Mouse (Mus musculus) heart, adult 2 months (tissue): ENCODE results near the gene Nab2. TPM values are rescaled to one million over a fixed set of nuclear protein-coding genes. Genes with fewer than 3 reads are reported as not detected.
"Not testable (repeated sequence)": the region's sequence is repeated elsewhere in the genome, so short reads cannot be mapped to it uniquely, and the experiment has no call there.

Source experiments
- DNase-seq, 2 experiments: peaks; one replicate each; pipeline ENCODE4 v3.0.0; 2021
- H3K27ac ChIP-seq: fragments of 200-600 bp; 2 replicates; pipeline ENCODE4 v1.8.1; 2022
- H3K27me3 ChIP-seq: fragments of 200-500 bp; 2 replicates; pipeline ENCODE4 v1.6.1; 2012; ENCODE audit warnings: mild to moderate bottlenecking, low read length, inconsistent platforms, mixed read lengths; ENCODE audit not compliant: control insufficient read depth, insufficient read depth
- H3K36me3 ChIP-seq: fragments of 200-500 bp; 2 replicates; pipeline ENCODE4 v1.6.1; 2012; ENCODE audit warnings: low read length, inconsistent platforms; ENCODE audit not compliant: control insufficient read depth, insufficient read depth
- H3K4me1 ChIP-seq: fragments of 200-500 bp; 2 replicates; pipeline ENCODE4 v1.6.1; 2011; ENCODE audit warnings: low read length; ENCODE audit not compliant: control insufficient read depth, insufficient read depth
- H3K4me3 ChIP-seq: fragments of 200-600 bp; 2 replicates; pipeline ENCODE4 v1.8.1; 2022
- H3K79me2 ChIP-seq: fragments of 200-500 bp; replicated peaks from 2 replicates; pipeline ENCODE4 v1.6.1; 2012; ENCODE audit warnings: mild to moderate bottlenecking, inconsistent platforms, low read length, moderate library complexity, mixed read lengths; ENCODE audit not compliant: control insufficient read depth, insufficient read depth
- H3K9ac ChIP-seq: fragments of 200-500 bp; 2 replicates; pipeline ENCODE4 v1.6.1; 2012; ENCODE audit warnings: low read depth, mild to moderate bottlenecking, control low read depth, inconsistent platforms, low read length, mixed read lengths
- CTCF ChIP-seq: fragments of 200-600 bp; IDR thresholded peaks from 2 replicates; pipeline ENCODE4 v1.8.1; 2022; ENCODE audit warnings: antibody characterized with exemption, mild to moderate bottlenecking, moderate library complexity
- EP300 ChIP-seq: fragments of 200-500 bp; IDR thresholded peaks from 2 replicates; pipeline ENCODE4 v1.6.1; 2011; ENCODE audit warnings: low read depth, low read length, control low read depth; ENCODE audit not compliant: insufficient read depth
- POLR2A ChIP-seq: fragments of 200-500 bp; IDR thresholded peaks from 2 replicates; pipeline ENCODE4 v1.6.1; 2011; ENCODE audit warnings: mild to moderate bottlenecking, low read depth, low read length, control low read depth; ENCODE audit not compliant: insufficient read depth
- WGBS: fragments of 180-500 bp; shearing (Covaris S2); methylation state at CpG from one replicate; pipeline ENCODE4 v1.1.7; 2018; 5-methylcytosine and 5-hydroxymethylcytosine counted together
- intact Hi-C: fragments of 180-260 bp; cut with DNase I; formaldehyde crosslinking; loops from one replicate; pipeline ENCODE4 v1.15.1; 2025
- polyA plus RNA-seq: library from polyadenylated mRNA; depleted of rRNA; stranded (reverse); fragments of >200 nt; gene quantifications from 2 replicates; pipeline ENCODE4 v1.2.3, GENCODE M21; 2012
- total RNA-seq, 2 experiments: library from RNA; stranded (reverse); gene quantifications; 2 replicates each; pipeline ENCODE4 v1.2.3; 2021

The Nab2 gene
- total and polyA plus RNA-seq, 3 experiments, result 5.0 to 10.0 (median 6.3) TPM

- intact Hi-C loops, result no loop called here
These were observed 10.3 kb downstream of the Nab2 start for GRCm38 (mm10) chr10:127658076-127658475.

GRCm38 (mm10) chr10:127657617-127658016, 10.8 kb downstream of the Nab2 start:
- H3K4me3 ChIP-seq, H3K9ac ChIP-seq, intact Hi-C loops, H3K27ac ChIP-seq, H3K27me3 ChIP-seq, H3K36me3 ChIP-seq, H3K4me1 ChIP-seq, DNase-seq, H3K79me2 ChIP-seq: not testable (repeated sequence)
- WGBS, result 87% methylated on average over 6 of the region's 6 CpGs

More at GRCm38 (mm10) chr10:127658076-127658475, 10.3 kb downstream of the Nab2 start:
- H3K36me3 ChIP-seq, result no peaks in the 10 kb centered on the region
- TF ChIP-seq CTCF (no peak), EP300 (no peak), POLR2A (no peak)
- DNase-seq, result no peak
- no peak overlapping the region for H3K27ac ChIP-seq
- no peaks in the 10 kb centered on the region for H3K27me3 ChIP-seq
- WGBS, result 29% methylated on average over 6 of the region's 6 CpGs
- no peak overlapping the region for H3K9ac ChIP-seq
- H3K4me3 ChIP-seq, result no peak overlapping the region
- no peaks in the 10 kb centered on the region for H3K79me2 ChIP-seq
- peaks cover 11% of the 10 kb centered on the region for H3K4me1 ChIP-seq

- WGBS, result 74% methylated on average over 16 of the region's 16 CpGs
- Histone ChIP-seq H3K36me3 (no peaks in the 10 kb centered on the region), H3K27ac (no peak overlapping the region), H3K27me3 (no peaks in the 10 kb centered on the region), H3K4me1 (no peaks in the 10 kb centered on the region), H3K9ac (no peak overlapping the region), H3K4me3 (no peak overlapping the region), H3K79me2 (no peaks in the 10 kb centered on the region)
- no peak for TF ChIP-seq POLR2A
- no peak for TF ChIP-seq EP300
- TF ChIP-seq CTCF, result no peak
- DNase-seq, result peak in 1 of 2 experiments; percentile 13
- intact Hi-C loops, result no loop called here
These were observed 13.3 kb downstream of the Nab2 start for GRCm38 (mm10) chr10:127654970-127655579.

- TF ChIP-seq EP300, result no peak
- no peak for TF ChIP-seq CTCF
- no peak for TF ChIP-seq POLR2A
- Histone ChIP-seq H3K4me3 (no peak overlapping the region), H3K27me3 (no peaks in the 10 kb centered on the region), H3K9ac (no peak overlapping the region), H3K27ac (no peak overlapping the region), H3K36me3 (no peaks in the 10 kb centered on the region), H3K79me2 (no peaks in the 10 kb centered on the region), H3K4me1 (no peaks in the 10 kb centered on the region)
- 59% methylated on average over 21 of the region's 21 CpGs for WGBS
- intact Hi-C loops, result no loop called here
- DNase-seq, result no peak
These were observed 15.3 kb downstream of the Nab2 start for GRCm38 (mm10) chr10:127652906-127653638.

- Histone ChIP-seq H3K4me3 (no peak overlapping the region), H3K4me1 (peaks cover 5% of the 10 kb centered on the region), H3K27me3 (no peaks in the 10 kb centered on the region), H3K27ac (no peak overlapping the region), H3K36me3 (no peaks in the 10 kb centered on the region), H3K79me2 (no peaks in the 10 kb centered on the region; the same call in 1 of the 2 replicates), H3K9ac (no peak overlapping the region)
- TF ChIP-seq CTCF (no peak), EP300 (no peak), POLR2A (no peak)
- DNase-seq, result no peak
- WGBS, result 80% methylated on average over 2 of the region's 2 CpGs
- intact Hi-C loops, result no loop called here
These were observed 22.6 kb downstream of the Nab2 start for GRCm38 (mm10) chr10:127645791-127646190.

GRCm38 (mm10) chr10:127643553-127644238, 24.7 kb downstream of the Nab2 start:
- intact Hi-C loops, result loop anchor here (1.0 to 5.0 kb wide), 4 partner anchors 19 to 364 kb away; partner anchors contain the start of genes Hsd17b6 and Zbtb39
- DNase-seq, result peak; percentile 90
- no peaks in the 10 kb centered on the region for H3K36me3 ChIP-seq
- 0 out of 2 replicates have a peak, but pooled peaks have one; percentile 9 for TF ChIP-seq EP300
- no peak; the same call in 1 of the 2 replicates for TF ChIP-seq CTCF
- peak; percentile 72 for TF ChIP-seq POLR2A
- no peaks in the 10 kb centered on the region; the same call in 1 of the 2 replicates for H3K79me2 ChIP-seq
- peak overlapping the region; percentile 85 for H3K9ac ChIP-seq
- no peaks in the 10 kb centered on the region for H3K27me3 ChIP-seq
- H3K4me3 ChIP-seq, result peak overlapping the region; percentile 84
- peaks cover 5% of the 10 kb centered on the region for H3K4me1 ChIP-seq
- H3K27ac ChIP-seq, result peak overlapping the region; percentile 100
- WGBS, result 1% methylated on average over 25 of the region's 25 CpGs
